Mouse (Mus musculus) c-Kit-negative CD71-positive TER-119-positive erythroid progenitor cells, embryonic 14.5 days (primary cell): ENCODE results near the gene Alg14.

Experiments used
- DNase-seq: peaks from one replicate; pipeline ENCODE4 v3.0.0-alpha.2; 2013; ENCODE audit warnings: low read depth, low spot score

The Alg14 gene

GRCm38 (mm10) chr3:121336234-121336890, 44.8 kb downstream of the Alg14 start:
- no peak for DNase-seq

GRCm38 (mm10) chr3:121338687-121339086, 47.1 kb downstream of the Alg14 start:
- no peak for DNase-seq

DNA sequence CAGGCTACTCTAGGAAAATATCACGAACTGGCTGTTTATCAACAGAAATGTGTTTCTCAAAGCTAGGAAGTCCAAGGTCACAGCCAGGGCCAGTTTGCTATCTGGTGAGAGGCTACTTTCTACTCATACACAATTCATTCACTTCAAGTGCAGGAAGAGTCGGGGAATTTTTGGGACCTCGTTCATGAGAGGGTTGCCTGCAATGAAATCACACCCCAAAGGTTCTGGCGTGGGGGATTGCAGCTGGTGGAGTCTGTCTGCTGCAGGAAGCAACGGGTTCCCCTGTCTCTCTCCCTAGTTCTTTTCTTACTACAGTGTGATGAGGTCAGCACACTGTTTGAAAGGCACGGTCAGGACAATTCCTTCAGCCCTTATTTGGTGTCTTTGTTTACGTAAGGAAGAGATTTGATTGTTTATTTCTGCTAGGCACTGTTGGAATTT, 48.8 kb downstream of the Alg14 start:
- no peak for DNase-seq

GRCm38 (mm10) chr3:121343224-121343623, 51.7 kb downstream of the Alg14 start:
- no peak for DNase-seq

- DNase-seq = no peak
Observed at GRCm38 (mm10) chr3:121344056-121344945, 52.7 kb downstream of the Alg14 start.

- DNase-seq = no peak
Observed at GRCm38 (mm10) chr3:121344951-121345642, 53.5 kb downstream of the Alg14 start.

DNA sequence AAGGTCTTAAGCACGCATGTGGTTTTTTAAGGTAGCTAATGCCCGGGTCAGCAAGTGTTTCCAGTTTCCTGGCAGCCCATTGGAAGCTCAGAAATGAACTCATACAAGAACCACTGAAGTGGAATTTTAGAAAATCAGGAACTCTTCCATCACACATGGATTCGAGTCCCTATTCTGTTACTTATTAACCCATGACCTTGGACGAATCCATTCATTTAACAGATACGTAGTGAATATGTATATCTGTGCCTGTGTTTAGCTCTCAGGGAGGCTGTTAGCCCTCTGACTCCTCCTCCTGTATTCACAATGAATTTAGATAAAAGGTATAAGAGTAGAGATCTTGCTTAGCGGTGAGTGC, 54.0 kb downstream of the Alg14 start:
- DNase-seq = no peak

DNA sequence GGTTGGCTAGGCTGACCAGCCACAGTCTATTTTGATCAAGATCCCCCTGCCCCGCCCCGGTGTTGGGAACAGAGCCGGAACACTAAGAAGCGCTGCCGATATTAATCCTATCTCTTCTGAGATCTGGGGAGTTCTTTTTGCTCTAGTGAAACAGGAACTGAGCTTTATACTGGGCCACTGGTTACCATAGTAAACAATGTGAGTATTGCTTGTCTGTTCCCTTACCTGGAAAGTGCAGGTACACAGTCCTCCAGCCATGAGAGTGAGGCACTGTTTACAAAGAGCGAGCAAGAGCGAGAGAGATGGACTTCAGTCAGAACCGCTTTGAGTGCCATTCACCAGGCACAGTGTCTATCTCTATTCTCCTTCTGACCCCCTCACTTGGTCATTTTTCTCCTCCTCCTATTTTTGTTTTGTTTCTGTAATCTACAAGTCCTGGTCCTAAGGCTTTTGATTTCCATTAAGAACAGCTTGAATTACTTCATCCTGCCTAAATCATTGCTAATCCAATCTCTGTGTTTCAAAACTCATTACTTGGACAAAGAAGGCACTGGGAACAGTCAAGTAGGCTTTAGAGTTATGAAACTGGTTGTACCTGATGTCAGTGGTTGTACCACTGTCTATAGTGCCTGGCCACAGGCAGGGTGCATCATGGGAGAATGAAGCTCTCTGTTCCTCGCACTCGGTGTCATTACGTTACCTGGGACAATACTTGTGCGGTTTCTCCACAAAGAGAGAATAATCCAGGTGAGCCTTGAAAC, 55.1 kb downstream of the Alg14 start:
- DNase-seq = no peak

- DNase-seq = no peak
Observed at GRCm38 (mm10) chr3:121348792-121349191, 57.2 kb downstream of the Alg14 start.

DNA sequence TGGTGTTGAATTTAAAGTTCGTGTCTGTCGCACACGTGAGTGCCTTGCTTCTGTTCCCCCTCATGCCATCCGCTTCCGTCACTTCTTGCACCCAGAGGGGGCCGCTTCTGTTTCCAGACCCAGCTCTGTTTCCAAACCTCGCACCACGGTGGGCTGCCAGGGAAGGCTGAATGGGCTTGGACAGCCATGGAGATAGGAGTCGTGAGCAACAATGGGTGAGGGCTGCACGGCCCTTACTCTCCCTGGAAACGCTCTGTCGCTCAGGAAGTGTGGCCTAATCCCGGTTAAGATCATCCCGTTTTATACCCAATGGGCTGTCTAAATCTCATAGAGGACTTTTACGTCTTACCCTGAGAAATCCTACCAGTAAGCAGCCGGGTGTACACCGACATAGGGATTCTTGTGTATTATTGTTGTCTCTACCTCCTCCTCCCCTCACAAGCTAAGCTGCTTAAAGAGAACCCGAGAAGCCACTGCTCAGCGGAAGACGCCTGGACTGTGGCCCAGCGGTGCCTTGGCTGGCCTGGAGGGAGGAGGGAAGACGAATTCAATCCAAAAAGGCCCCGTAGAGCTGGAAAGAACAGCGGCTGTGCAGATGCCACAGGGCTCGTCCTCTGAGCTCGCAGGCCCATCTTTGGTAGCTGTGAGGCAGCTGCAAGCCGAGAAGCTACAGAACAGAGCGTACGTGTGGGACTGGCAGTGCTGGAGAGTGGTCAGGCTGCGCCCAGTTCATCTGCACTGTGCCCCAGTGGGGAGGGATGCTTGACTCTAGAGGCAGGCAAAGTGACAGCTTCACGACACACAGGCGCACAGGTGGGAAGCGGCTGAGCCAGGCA, 58.0 kb downstream of the Alg14 start:
- DNase-seq = no peak

DNA sequence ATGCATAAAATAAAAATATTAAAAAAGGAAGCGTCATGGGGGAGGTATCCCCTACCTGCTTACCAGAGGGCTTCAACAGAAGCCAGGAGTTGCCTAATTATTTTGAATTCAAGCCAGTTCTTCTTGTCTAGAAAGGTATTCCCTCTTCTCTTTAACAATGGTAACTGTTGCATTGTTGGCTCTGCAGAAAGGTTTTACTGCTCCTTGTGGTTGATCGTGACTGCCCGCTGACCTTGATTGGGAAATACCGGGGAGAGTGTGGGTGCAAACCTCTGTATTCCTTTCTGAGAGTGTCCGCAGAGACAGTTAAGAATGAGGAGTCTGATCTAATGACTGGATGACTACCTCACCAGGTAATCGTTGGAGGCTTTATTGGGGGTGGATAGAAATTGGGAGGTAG, 59.7 kb downstream of the Alg14 start:
- no peak for DNase-seq

GRCm38 (mm10) chr3:121354281-121354680, 62.7 kb downstream of the Alg14 start:
- no peak for DNase-seq

- no peak for DNase-seq
Observed at GRCm38 (mm10) chr3:121354861-121355470, 63.4 kb downstream of the Alg14 start.

DNA sequence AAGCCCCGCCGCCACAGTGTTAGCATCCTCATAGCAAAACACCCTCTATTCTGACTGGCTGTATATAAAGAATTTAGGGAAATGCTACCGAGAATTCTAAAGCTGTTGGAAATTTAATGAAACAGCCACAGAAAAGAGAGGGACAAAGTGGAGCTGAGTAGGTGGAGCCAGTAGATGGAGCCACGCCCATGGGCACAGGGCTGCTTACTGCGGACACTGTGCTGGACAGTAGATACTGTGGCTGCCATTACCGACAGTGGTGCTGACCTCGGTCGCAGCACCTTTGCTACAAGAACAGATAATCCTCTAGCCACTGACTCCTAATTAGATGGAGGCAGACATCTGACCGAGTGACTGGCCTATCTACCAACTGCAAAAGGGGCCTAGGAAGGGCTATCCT, 64.0 kb downstream of the Alg14 start:
- DNase-seq = no peak

GRCm38 (mm10) chr3:121356111-121356510, 64.5 kb downstream of the Alg14 start:
- no peak for DNase-seq

DNA sequence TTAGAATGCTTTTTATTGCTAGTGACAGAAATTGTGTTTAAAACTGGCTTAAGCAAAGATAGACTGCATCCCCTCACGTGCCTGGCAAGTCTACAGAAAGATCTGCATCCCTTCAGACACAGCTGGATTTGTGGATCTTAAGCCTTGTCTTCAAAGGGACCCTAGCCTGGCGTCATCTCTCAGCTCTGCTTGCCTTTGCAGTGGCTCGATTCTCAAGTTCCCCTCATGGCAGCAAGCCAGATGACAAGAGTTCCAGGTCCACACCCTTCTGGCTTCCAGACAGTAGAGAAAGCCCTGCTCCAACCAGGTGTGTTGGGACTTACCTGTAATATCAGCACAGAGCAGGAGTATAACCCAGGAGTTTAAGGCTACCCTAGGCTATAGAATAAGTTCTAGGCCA, 65.5 kb downstream of the Alg14 start:
- no peak for DNase-seq

DNA sequence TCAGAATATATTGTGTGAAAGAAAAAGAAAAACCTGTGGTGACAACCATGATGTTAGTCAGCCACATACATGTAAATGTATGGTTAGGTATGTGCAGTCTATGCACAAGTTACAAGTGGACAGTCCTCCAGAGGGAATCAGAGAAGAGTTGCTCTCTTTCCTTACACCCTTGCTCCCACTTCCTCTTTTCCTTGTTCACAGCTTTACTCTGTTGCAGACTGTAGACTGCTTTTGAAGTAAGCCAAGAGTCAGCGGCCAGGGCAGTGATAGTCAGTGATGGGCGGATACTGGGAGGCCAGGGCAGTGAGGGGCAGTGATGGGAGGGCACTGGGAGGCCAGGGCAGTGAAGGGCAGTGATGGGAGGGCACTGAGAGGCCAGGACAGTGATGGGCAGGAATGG, 66.7 kb downstream of the Alg14 start:
- no peak for DNase-seq

GRCm38 (mm10) chr3:121358850-121359249, 67.3 kb downstream of the Alg14 start:
- DNase-seq = no peak

- DNase-seq = no peak
Observed at GRCm38 (mm10) chr3:121359272-121359671, 67.7 kb downstream of the Alg14 start.

DNA sequence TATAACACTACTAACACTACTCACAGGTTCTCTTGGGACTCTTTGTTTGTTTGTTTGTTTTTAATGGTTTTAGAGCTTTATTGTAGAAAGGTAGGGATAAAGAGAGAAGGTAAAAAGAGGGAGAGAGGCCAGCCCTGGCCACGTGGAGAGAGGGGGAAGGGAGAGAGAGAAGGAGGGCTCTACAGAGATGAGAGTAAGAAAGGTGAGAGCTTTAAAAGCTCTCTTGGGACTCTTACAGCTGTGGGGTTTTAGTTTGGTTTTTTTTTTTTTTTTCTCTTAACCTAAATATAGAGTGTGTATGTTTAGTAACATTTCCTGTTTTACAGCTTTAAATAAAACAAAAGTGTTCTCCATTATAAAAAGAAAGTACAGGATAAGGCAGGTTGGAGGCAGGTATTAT, 70.4 kb downstream of the Alg14 start:
- DNase-seq = no peak
